Mouse (Mus musculus): ENCODE measurements around the gene Rabl6.

Rabl6 gene

DNA sequence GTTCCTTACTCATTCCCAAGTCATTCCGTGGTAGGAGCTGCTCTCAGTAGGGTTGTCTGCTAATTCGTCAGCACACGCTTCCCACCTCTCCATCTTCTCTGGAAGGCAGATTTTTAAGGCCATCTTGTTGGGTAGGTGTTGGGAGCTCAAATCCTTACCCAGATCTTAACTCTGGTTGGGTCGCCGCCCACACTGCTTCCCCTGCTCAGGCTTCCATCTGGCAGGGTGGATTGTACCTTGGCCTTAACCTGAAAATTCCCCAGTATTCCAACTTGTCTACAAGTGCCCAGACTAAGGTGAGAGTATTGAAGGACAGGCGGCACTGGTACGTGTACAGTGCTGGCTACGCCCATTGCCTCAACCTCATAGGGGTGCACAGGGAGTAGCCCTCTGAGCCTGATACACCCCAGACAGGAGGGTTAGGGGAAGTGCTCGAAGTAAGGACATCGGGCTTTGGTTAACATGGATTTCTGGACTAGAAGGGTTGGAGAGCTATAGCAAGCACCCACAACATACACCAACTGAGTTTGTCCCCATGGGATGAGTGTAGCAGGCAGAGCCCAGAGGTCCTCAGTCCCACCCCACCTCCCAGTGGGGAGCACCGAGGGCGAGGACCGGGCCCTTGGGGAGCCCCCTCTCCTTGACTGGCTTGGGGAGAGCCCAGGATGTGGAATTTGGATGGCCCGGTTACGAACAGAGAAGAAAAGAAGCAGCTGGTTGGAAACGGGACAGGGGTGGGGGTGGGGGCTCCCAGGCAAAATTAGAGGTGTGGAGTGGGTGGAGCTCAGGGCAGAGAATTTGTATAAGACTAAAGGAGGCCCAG is 32.1 kb downstream of the Rabl6 start:
- Histone ChIP-seq H3K36me3 (ENCODE audit: insufficient read depth, low read length) (peaks cover 21% of the 10 kb centered on the region), H3K4me3 (replicated peaks; ENCODE audit: low read length) (peak overlapping the region; percentile 69; the same call in 1 of the 2 replicates), H3K9me3 (ENCODE audit: low read length) (no peaks in the 10 kb centered on the region), H3K27me3 (ENCODE audit: insufficient read depth, low read length) (peaks cover 60% of the 10 kb centered on the region), H3K4me1 (replicated peaks; ENCODE audit: low read depth, low read length) (peaks cover 63% of the 10 kb centered on the region)
- TF ChIP-seq CTCF (conservative IDR thresholded peaks at IDR 0.05; ENCODE audit: low read length) = no peak
- TF ChIP-seq NANOG (IDR thresholded peaks at IDR 0.05; ENCODE audit: borderline replicate concordance, low read length) = no peak

- no peaks in the 10 kb centered on the region for H3K9me3 ChIP-seq (ENCODE audit: low read length)
- no peak for TF ChIP-seq POU5F1 (IDR thresholded peaks at IDR 0.05; ENCODE audit: borderline replicate concordance, low read length)
- peak overlapping the region; percentile 53 for H3K4me3 ChIP-seq (replicated peaks; ENCODE audit: low read length)
- peaks cover 53% of the 10 kb centered on the region for H3K27me3 ChIP-seq (ENCODE audit: insufficient read depth, low read length)
- peaks cover 58% of the 10 kb centered on the region for H3K4me1 ChIP-seq (replicated peaks; ENCODE audit: low read depth, low read length)
- peaks cover 28% of the 10 kb centered on the region for H3K36me3 ChIP-seq (ENCODE audit: insufficient read depth, low read length)
Measured at GRCm38 (mm10) chr2:25575432-25576027, 32.8 kb downstream of the Rabl6 start.

- H3K27me3 ChIP-seq (ENCODE audit: insufficient read depth, low read length) = peaks cover 45% of the 10 kb centered on the region
- TF ChIP-seq CTCF (conservative IDR thresholded peaks at IDR 0.05; ENCODE audit: low read length) (no peak), POU5F1 (IDR thresholded peaks at IDR 0.05; ENCODE audit: borderline replicate concordance, low read length) (no peak), NANOG (IDR thresholded peaks at IDR 0.05; ENCODE audit: borderline replicate concordance, low read length) (0 out of 2 replicates have a peak, but pooled peaks have one; percentile 29)
- peaks cover 53% of the 10 kb centered on the region for H3K4me1 ChIP-seq (replicated peaks; ENCODE audit: low read depth, low read length)
- H3K36me3 ChIP-seq (ENCODE audit: insufficient read depth, low read length) = peaks cover 34% of the 10 kb centered on the region
- peak within 1 kb of the TSS; percentile 84 for H3K4me3 ChIP-seq (replicated peaks; ENCODE audit: low read length)
- H3K9me3 ChIP-seq (ENCODE audit: low read length) = no peaks in the 10 kb centered on the region
Measured at GRCm38 (mm10) chr2:25574579-25575431, 33.5 kb downstream of the Rabl6 start, which contains the start of the genes Mamdc4 and Phpt1. Gene Mamdc4 (minus strand): TSS chr2:25574845. Gene Phpt1 (minus strand): TSS chr2:25575224.

DNA sequence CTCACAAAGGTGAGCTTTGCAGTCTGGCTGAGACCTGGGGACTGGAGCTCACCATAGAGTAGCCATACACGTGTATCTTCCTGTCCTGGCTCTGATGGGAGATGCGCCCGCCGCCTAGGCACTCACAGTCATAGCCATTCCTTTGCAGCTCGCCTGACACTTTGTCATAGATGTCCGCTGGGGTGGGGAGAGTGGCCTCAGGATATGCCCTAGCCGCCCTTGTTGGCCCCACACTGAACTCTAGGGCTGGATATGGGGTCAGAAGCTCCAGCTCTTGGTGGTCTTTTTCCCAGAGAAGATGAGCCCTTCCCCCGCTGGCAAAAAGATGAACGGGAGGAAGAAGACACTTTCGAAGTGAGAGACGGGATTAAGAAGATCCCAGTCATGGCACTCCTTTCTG is 34.2 kb downstream of the Rabl6 start:
- peaks cover 53% of the 10 kb centered on the region for H3K4me1 ChIP-seq (replicated peaks; ENCODE audit: low read depth, low read length)
- H3K27me3 ChIP-seq (ENCODE audit: insufficient read depth, low read length) = peaks cover 39% of the 10 kb centered on the region
- TF ChIP-seq POU5F1 (IDR thresholded peaks at IDR 0.05; ENCODE audit: borderline replicate concordance, low read length) (no peak), CTCF (conservative IDR thresholded peaks at IDR 0.05; ENCODE audit: low read length) (no peak), NANOG (IDR thresholded peaks at IDR 0.05; ENCODE audit: borderline replicate concordance, low read length) (no peak)
- peaks cover 41% of the 10 kb centered on the region for H3K36me3 ChIP-seq (ENCODE audit: insufficient read depth, low read length)
- peak overlapping the region; percentile 84 for H3K4me3 ChIP-seq (replicated peaks; ENCODE audit: low read length)
- H3K9me3 ChIP-seq (ENCODE audit: low read length) = no peaks in the 10 kb centered on the region

DNA sequence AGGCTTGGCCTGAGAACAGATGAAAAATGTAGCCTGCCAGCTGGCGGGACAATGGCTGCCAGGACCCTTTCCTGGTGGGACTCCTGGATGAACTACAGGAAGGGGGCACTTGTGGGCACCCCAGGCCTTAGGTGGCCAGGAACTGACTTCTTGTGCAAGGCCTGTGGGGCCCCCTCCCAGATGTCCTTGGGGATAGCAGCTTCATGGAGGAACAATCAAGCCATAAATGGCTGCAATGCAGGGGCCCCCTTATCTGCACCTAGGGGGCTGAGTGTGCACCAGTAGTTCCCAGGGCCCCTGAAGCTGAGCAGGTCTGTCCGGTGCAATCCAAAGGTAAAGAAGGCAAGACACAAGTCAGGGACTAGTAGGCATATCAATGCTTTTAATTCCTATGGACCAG is 35.3 kb downstream of the Rabl6 start:
- Histone ChIP-seq H3K4me1 (replicated peaks; ENCODE audit: low read depth, low read length) (peaks cover 53% of the 10 kb centered on the region), H3K36me3 (ENCODE audit: insufficient read depth, low read length) (peaks cover 48% of the 10 kb centered on the region), H3K9me3 (ENCODE audit: low read length) (no peaks in the 10 kb centered on the region), H3K4me3 (replicated peaks; ENCODE audit: low read length) (no peak overlapping the region), H3K27me3 (ENCODE audit: insufficient read depth, low read length) (peaks cover 28% of the 10 kb centered on the region)
- TF ChIP-seq CTCF (conservative IDR thresholded peaks at IDR 0.05; ENCODE audit: low read length) (no peak), NANOG (IDR thresholded peaks at IDR 0.05; ENCODE audit: borderline replicate concordance, low read length) (no peak), POU5F1 (IDR thresholded peaks at IDR 0.05; ENCODE audit: borderline replicate concordance, low read length) (no peak)

DNA sequence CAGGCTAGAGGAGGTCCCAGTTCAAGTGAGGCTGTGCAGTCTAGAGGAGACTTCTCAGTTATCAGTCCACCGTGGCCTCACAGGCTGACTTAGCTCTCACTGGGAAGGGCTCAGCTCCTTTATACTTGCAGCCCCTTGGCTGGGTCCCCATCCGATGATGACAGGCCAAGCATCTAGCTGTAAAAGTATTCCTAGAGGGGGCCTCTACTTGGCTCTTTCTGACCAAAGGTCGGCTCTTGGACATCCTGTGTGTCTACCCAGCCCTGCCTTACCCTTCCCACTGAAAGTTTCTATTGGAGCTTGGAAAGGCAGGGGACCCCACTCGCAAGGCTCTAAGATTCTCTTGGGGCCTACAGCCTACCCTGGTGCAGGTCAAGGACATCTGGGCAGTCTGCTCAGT is 37.1 kb downstream of the Rabl6 start:
- Histone ChIP-seq H3K4me1 (replicated peaks; ENCODE audit: low read depth, low read length) (peaks cover 45% of the 10 kb centered on the region), H3K4me3 (replicated peaks; ENCODE audit: low read length) (no peak overlapping the region), H3K36me3 (ENCODE audit: insufficient read depth, low read length) (peaks cover 60% of the 10 kb centered on the region), H3K9me3 (ENCODE audit: low read length) (no peaks in the 10 kb centered on the region), H3K27me3 (ENCODE audit: insufficient read depth, low read length) (peaks cover 10% of the 10 kb centered on the region)
- TF ChIP-seq NANOG (IDR thresholded peaks at IDR 0.05; ENCODE audit: borderline replicate concordance, low read length) = no peak
- TF ChIP-seq POU5F1 (IDR thresholded peaks at IDR 0.05; ENCODE audit: borderline replicate concordance, low read length) = no peak
- TF ChIP-seq CTCF (conservative IDR thresholded peaks at IDR 0.05; ENCODE audit: low read length) = no peak

GRCm38 (mm10) chr2:25569323-25569722 is 39.0 kb downstream of the Rabl6 start:
- Histone ChIP-seq H3K36me3 (ENCODE audit: insufficient read depth, low read length) (peaks cover 78% of the 10 kb centered on the region), H3K27me3 (ENCODE audit: insufficient read depth, low read length) (no peaks in the 10 kb centered on the region), H3K9me3 (ENCODE audit: low read length) (no peaks in the 10 kb centered on the region), H3K4me1 (replicated peaks; ENCODE audit: low read depth, low read length) (peaks cover 34% of the 10 kb centered on the region), H3K4me3 (replicated peaks; ENCODE audit: low read length) (no peak overlapping the region)
- no peak for TF ChIP-seq POU5F1 (IDR thresholded peaks at IDR 0.05; ENCODE audit: borderline replicate concordance, low read length)
- TF ChIP-seq CTCF (conservative IDR thresholded peaks at IDR 0.05; ENCODE audit: low read length) = no peak
- no peak for TF ChIP-seq NANOG (IDR thresholded peaks at IDR 0.05; ENCODE audit: borderline replicate concordance, low read length)

DNA sequence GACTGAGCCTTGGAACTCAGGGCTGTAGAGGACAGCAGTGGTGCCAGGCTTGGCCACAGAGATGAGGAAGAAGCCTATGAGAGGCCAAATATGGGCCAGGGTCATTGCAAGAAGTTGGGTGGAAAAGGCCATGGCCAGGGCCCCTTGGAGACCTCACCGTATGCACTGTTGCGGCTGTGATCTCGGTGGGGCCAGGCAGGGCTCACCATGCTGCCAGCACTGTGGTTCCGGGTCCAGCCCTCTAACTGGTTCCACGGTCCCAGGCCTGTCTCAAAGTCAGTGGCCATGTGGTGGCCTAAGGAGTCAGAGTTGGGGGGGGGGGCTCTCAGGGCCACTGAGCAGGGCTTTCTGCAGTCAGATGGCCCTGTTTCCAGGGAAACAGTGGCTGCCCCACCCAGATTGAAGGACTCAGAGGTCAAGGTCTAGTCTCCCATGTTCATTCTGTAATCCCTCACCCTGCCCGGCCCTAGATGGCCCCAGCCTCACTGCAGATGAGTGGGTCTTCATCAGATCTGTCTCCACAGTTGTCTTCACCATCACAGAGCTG is 39.8 kb downstream of the Rabl6 start:
- H3K4me3 ChIP-seq (replicated peaks; ENCODE audit: low read length) = no peak overlapping the region
- TF ChIP-seq NANOG (IDR thresholded peaks at IDR 0.05; ENCODE audit: borderline replicate concordance, low read length) (no peak), POU5F1 (IDR thresholded peaks at IDR 0.05; ENCODE audit: borderline replicate concordance, low read length) (no peak), CTCF (conservative IDR thresholded peaks at IDR 0.05; ENCODE audit: low read length) (no peak)

More for the DNA sequence above, 39.8 kb downstream of the Rabl6 start:
- Histone ChIP-seq H3K36me3 (ENCODE audit: insufficient read depth, low read length) (peaks cover 85% of the 10 kb centered on the region), H3K9me3 (ENCODE audit: low read length) (no peaks in the 10 kb centered on the region), H3K27me3 (ENCODE audit: insufficient read depth, low read length) (no peaks in the 10 kb centered on the region), H3K4me1 (replicated peaks; ENCODE audit: low read depth, low read length) (peaks cover 27% of the 10 kb centered on the region)

Measured in E14TG2a.4 (cell line).